Mouse (Mus musculus): ENCODE measurements around the gene Naglu. TPM values are rescaled to one million over a fixed set of nuclear protein-coding genes. Genes with fewer than 3 reads are reported as not detected.

The Naglu gene
- polyA plus RNA-seq (2014; fragmentation: Nextera tagmentation; extraction: Ambion mirVana), result 5.2 and 5.3 TPM in 2 replicates

GRCm38 (mm10) chr11:101069391-101070188, at the start of gene Naglu:
TSS of gene Naglu (plus strand) at chr11:101070012.
- WGBS, result 6% methylated on average over 35 of the region's 35 CpGs
- Histone ChIP-seq H3K27ac (replicated peaks; ENCODE audit: low read depth, low read length) (no peak within 1 kb of the TSS), H3K9me3 (ENCODE audit: control insufficient read depth, low read length) (no peaks in the 10 kb centered on the region), H3K4me1 (ENCODE audit: control insufficient read depth, insufficient read depth, low read length) (no peaks in the 10 kb centered on the region), H3K9ac (ENCODE audit: low read length) (peak within 1 kb of the TSS; percentile 76), H3K4me3 (ENCODE audit: low read depth, low read length) (peak within 1 kb of the TSS; percentile 78), H3K4me2 (ENCODE audit: low read depth, severe bottlenecking) (peak within 1 kb of the TSS; percentile 96), H3K36me3 (ENCODE audit: control insufficient read depth, insufficient read depth, low read length) (no peaks in the 10 kb centered on the region), H3K27me3 (ENCODE audit: control insufficient read depth, insufficient read depth, low read length) (0 out of 2 replicates have a peak, but pooled peaks cover 2% of the 10 kb centered on the region)
- peak; percentile 91 for DNase-seq (ENCODE audit: low spot score)
- ATAC-seq (ENCODE audit: insufficient number of reproducible peaks, low FRiP score, low TSS enrichment, low read depth), result peak; percentile 72; the same call in 1 of the 2 replicates

- WGBS, result 94% methylated on average over 12 of the region's 12 CpGs
- DNase-seq (ENCODE audit: low spot score) (no peak), ATAC-seq (ENCODE audit: insufficient number of reproducible peaks, low FRiP score, low TSS enrichment, low read depth) (no peak)
- Histone ChIP-seq H3K9ac (ENCODE audit: low read length) (no peak overlapping the region), H3K9me3 (ENCODE audit: control insufficient read depth, low read length) (no peaks in the 10 kb centered on the region), H3K27ac (replicated peaks; ENCODE audit: low read depth, low read length) (no peak overlapping the region), H3K4me2 (ENCODE audit: low read depth, severe bottlenecking) (no peak overlapping the region), H3K4me1 (ENCODE audit: control insufficient read depth, insufficient read depth, low read length) (no peaks in the 10 kb centered on the region), H3K36me3 (ENCODE audit: control insufficient read depth, insufficient read depth, low read length) (peaks cover 2% of the 10 kb centered on the region; the same call in 1 of the 2 replicates), H3K27me3 (ENCODE audit: control insufficient read depth, insufficient read depth, low read length) (no peaks in the 10 kb centered on the region), H3K4me3 (ENCODE audit: low read depth, low read length) (no peak overlapping the region)
Observed at GRCm38 (mm10) chr11:101023371-101023770, 46.4 kb upstream of the Naglu start.

GRCm38 (mm10) chr11:101024001-101024400, 45.8 kb upstream of the Naglu start:
- Histone ChIP-seq H3K27ac (replicated peaks; ENCODE audit: low read depth, low read length) (no peak overlapping the region), H3K9me3 (ENCODE audit: control insufficient read depth, low read length) (no peaks in the 10 kb centered on the region), H3K27me3 (ENCODE audit: control insufficient read depth, insufficient read depth, low read length) (no peaks in the 10 kb centered on the region), H3K4me2 (ENCODE audit: low read depth, severe bottlenecking) (no peak overlapping the region), H3K4me3 (ENCODE audit: low read depth, low read length) (no peak overlapping the region), H3K4me1 (ENCODE audit: control insufficient read depth, insufficient read depth, low read length) (no peaks in the 10 kb centered on the region), H3K36me3 (ENCODE audit: control insufficient read depth, insufficient read depth, low read length) (peaks cover 2% of the 10 kb centered on the region; the same call in 1 of the 2 replicates), H3K9ac (ENCODE audit: low read length) (no peak overlapping the region)
- WGBS, result 93% methylated on average over 4 of the region's 4 CpGs
- ATAC-seq (ENCODE audit: insufficient number of reproducible peaks, low FRiP score, low TSS enrichment, low read depth) (no peak), DNase-seq (ENCODE audit: low spot score) (no peak)

GRCm38 (mm10) chr11:101027121-101027520, 42.7 kb upstream of the Naglu start:
- DNase-seq (ENCODE audit: low spot score), result no peak

GRCm38 (mm10) chr11:101029320-101029719, 40.5 kb upstream of the Naglu start:
- Histone ChIP-seq H3K4me1 (ENCODE audit: control insufficient read depth, insufficient read depth, low read length) (no peaks in the 10 kb centered on the region), H3K4me3 (ENCODE audit: low read depth, low read length) (no peak overlapping the region), H3K4me2 (ENCODE audit: low read depth, severe bottlenecking) (no peak overlapping the region), H3K36me3 (ENCODE audit: control insufficient read depth, insufficient read depth, low read length) (peaks cover 2% of the 10 kb centered on the region; the same call in 1 of the 2 replicates), H3K9me3 (ENCODE audit: control insufficient read depth, low read length) (no peaks in the 10 kb centered on the region), H3K9ac (ENCODE audit: low read length) (no peak overlapping the region), H3K27me3 (ENCODE audit: control insufficient read depth, insufficient read depth, low read length) (no peaks in the 10 kb centered on the region), H3K27ac (replicated peaks; ENCODE audit: low read depth, low read length) (no peak overlapping the region)
- ATAC-seq (ENCODE audit: insufficient number of reproducible peaks, low FRiP score, low TSS enrichment, low read depth), result no peak
- WGBS, result 82% methylated on average over 8 of the region's 8 CpGs
- DNase-seq (ENCODE audit: low spot score), result no peak

More at GRCm38 (mm10) chr11:101027121-101027520, 42.7 kb upstream of the Naglu start:
- Histone ChIP-seq H3K9me3 (ENCODE audit: control insufficient read depth, low read length) (no peaks in the 10 kb centered on the region), H3K4me3 (ENCODE audit: low read depth, low read length) (no peak overlapping the region), H3K4me2 (ENCODE audit: low read depth, severe bottlenecking) (no peak overlapping the region), H3K4me1 (ENCODE audit: control insufficient read depth, insufficient read depth, low read length) (no peaks in the 10 kb centered on the region), H3K27me3 (ENCODE audit: control insufficient read depth, insufficient read depth, low read length) (no peaks in the 10 kb centered on the region), H3K36me3 (ENCODE audit: control insufficient read depth, insufficient read depth, low read length) (no peaks in the 10 kb centered on the region; the same call in 1 of the 2 replicates), H3K9ac (ENCODE audit: low read length) (no peak overlapping the region), H3K27ac (replicated peaks; ENCODE audit: low read depth, low read length) (no peak overlapping the region)
- no peak for ATAC-seq (ENCODE audit: insufficient number of reproducible peaks, low FRiP score, low TSS enrichment, low read depth)
- WGBS, result 92% methylated on average over 11 of the region's 11 CpGs

GRCm38 (mm10) chr11:101030136-101030807, 39.5 kb upstream of the Naglu start:
- no peak overlapping the region for H3K27ac ChIP-seq (replicated peaks; ENCODE audit: low read depth, low read length)
- ATAC-seq (ENCODE audit: insufficient number of reproducible peaks, low FRiP score, low TSS enrichment, low read depth) (no peak), DNase-seq (ENCODE audit: low spot score) (no peak)
- H3K9me3 ChIP-seq (ENCODE audit: control insufficient read depth, low read length), result no peaks in the 10 kb centered on the region
- H3K27me3 ChIP-seq (ENCODE audit: control insufficient read depth, insufficient read depth, low read length), result no peaks in the 10 kb centered on the region
- peaks cover 2% of the 10 kb centered on the region; the same call in 1 of the 2 replicates for H3K36me3 ChIP-seq (ENCODE audit: control insufficient read depth, insufficient read depth, low read length)
- no peak overlapping the region for H3K9ac ChIP-seq (ENCODE audit: low read length)
- no peak overlapping the region for H3K4me2 ChIP-seq (ENCODE audit: low read depth, severe bottlenecking)
- WGBS, result 84% methylated on average over 10 of the region's 10 CpGs
- H3K4me1 ChIP-seq (ENCODE audit: control insufficient read depth, insufficient read depth, low read length), result no peaks in the 10 kb centered on the region
- H3K4me3 ChIP-seq (ENCODE audit: low read depth, low read length), result no peak overlapping the region

- Histone ChIP-seq H3K4me3 (ENCODE audit: low read depth, low read length) (no peak overlapping the region), H3K36me3 (ENCODE audit: control insufficient read depth, insufficient read depth, low read length) (peaks cover 2% of the 10 kb centered on the region; the same call in 1 of the 2 replicates), H3K27me3 (ENCODE audit: control insufficient read depth, insufficient read depth, low read length) (no peaks in the 10 kb centered on the region), H3K4me1 (ENCODE audit: control insufficient read depth, insufficient read depth, low read length) (no peaks in the 10 kb centered on the region), H3K27ac (replicated peaks; ENCODE audit: low read depth, low read length) (no peak overlapping the region), H3K4me2 (ENCODE audit: low read depth, severe bottlenecking) (no peak overlapping the region), H3K9ac (ENCODE audit: low read length) (no peak overlapping the region), H3K9me3 (ENCODE audit: control insufficient read depth, low read length) (no peaks in the 10 kb centered on the region)
- no peak for ATAC-seq (ENCODE audit: insufficient number of reproducible peaks, low FRiP score, low TSS enrichment, low read depth)
- 89% methylated on average over 4 of the region's 4 CpGs for WGBS
- no peak for DNase-seq (ENCODE audit: low spot score)
Observed at GRCm38 (mm10) chr11:101030808-101031156, 39.0 kb upstream of the Naglu start.

GRCm38 (mm10) chr11:101031470-101031869, 38.3 kb upstream of the Naglu start:
- H3K9ac ChIP-seq (ENCODE audit: low read length), result no peak overlapping the region
- no peak overlapping the region for H3K27ac ChIP-seq (replicated peaks; ENCODE audit: low read depth, low read length)
- no peak overlapping the region for H3K4me2 ChIP-seq (ENCODE audit: low read depth, severe bottlenecking)
- H3K4me3 ChIP-seq (ENCODE audit: low read depth, low read length), result no peak overlapping the region
- no peaks in the 10 kb centered on the region for H3K4me1 ChIP-seq (ENCODE audit: control insufficient read depth, insufficient read depth, low read length)
- no peaks in the 10 kb centered on the region for H3K27me3 ChIP-seq (ENCODE audit: control insufficient read depth, insufficient read depth, low read length)
- no peak for ATAC-seq (ENCODE audit: insufficient number of reproducible peaks, low FRiP score, low TSS enrichment, low read depth)
- H3K9me3 ChIP-seq (ENCODE audit: control insufficient read depth, low read length), result no peaks in the 10 kb centered on the region
- 100% methylated on average over 1 of the region's 1 CpGs for WGBS
- peaks cover 2% of the 10 kb centered on the region; the same call in 1 of the 2 replicates for H3K36me3 ChIP-seq (ENCODE audit: control insufficient read depth, insufficient read depth, low read length)
- DNase-seq (ENCODE audit: low spot score), result no peak

Data from limb, embryonic 11.5 days (tissue).